Comparison of ENCODE assay signal across 9 mouse cellular contexts in genomic region chr13:58523011-58523760, GRCm38 (mm10).
A peak's percentile ranks its signal among the peaks of the same experiment; 100 is the strongest.
DNase-seq lines count a peak whose midpoint lies in the region; ATAC-seq and TF ChIP-seq lines count a peak whose summit lies in the region.
"Had no signal": no experiment of that assay in that cellular context is flagged by ENCODE, and none has a peak within 500 bp of the region (broad histone marks: within the 10 kb centered on the region; RNA-seq: fewer than 3 reads in every experiment).

No protein-coding gene starts in this region.

- no peak for DNase-seq in heart, adult 9 months (ENCODE audit: low spot score in 2 of 2)
- peak; percentile 9 for DNase-seq in ovary, postnatal 36 days (ENCODE audit: low spot score)
- no peak for DNase-seq in ovary, adult 18-20 months (ENCODE audit: low spot score)
- DNase-seq in stomach, postnatal 0 days (ENCODE audit: low spot score), result peak; percentile 32
- DNase-seq in MN1 (ENCODE audit: low spot score), result no peak
- DNase-seq in cerebellum, adult 18-20 months, result no peak
- DNase-seq: kidney, adult 18-20 months had no signal

- H3K4me2 ChIP-seq in heart, embryonic 12.5 days, result peak overlapping the region; percentile 58
- H3K4me2 ChIP-seq in limb, embryonic 15.5 days, result peak overlapping the region; percentile 39
- H3K4me2 ChIP-seq in stomach, postnatal 0 days (replicated peaks; ENCODE audit: low read depth), result peak overlapping the region; percentile 27; the same call in 1 of the 2 replicates

- H3K27ac ChIP-seq in heart, embryonic 12.5 days (ENCODE audit: poor library complexity, severe bottlenecking), result no peak overlapping the region
- no peak overlapping the region for H3K27ac ChIP-seq in limb, embryonic 15.5 days
- no peak overlapping the region for H3K27ac ChIP-seq in stomach, postnatal 0 days (replicated peaks)

- no peaks in the 10 kb centered on the region for H3K27me3 ChIP-seq in heart, embryonic 12.5 days (replicated peaks)
- 0 out of 2 replicates have a peak, but pooled peaks cover 7% of the 10 kb centered on the region for H3K27me3 ChIP-seq in limb, embryonic 15.5 days
- H3K27me3 ChIP-seq in stomach, postnatal 0 days (ENCODE audit: control insufficient read depth, insufficient read depth, low read length), result no peaks in the 10 kb centered on the region

- peak overlapping the region; percentile 21 for H3K4me3 ChIP-seq in heart, embryonic 12.5 days
- H3K4me3 ChIP-seq in limb, embryonic 15.5 days, result peak overlapping the region; percentile 17
- peak overlapping the region; percentile 10; the same call in 1 of the 2 replicates for H3K4me3 ChIP-seq in stomach, postnatal 0 days (ENCODE audit: low read depth, low read length)

- peak; percentile 30; the same call in 1 of the 2 replicates for ATAC-seq in heart, embryonic 12.5 days (ENCODE audit: insufficient number of reproducible peaks, low FRiP score)
- ATAC-seq in limb, embryonic 15.5 days (ENCODE audit: insufficient number of reproducible peaks, low FRiP score, low TSS enrichment, low read depth), result no peak
- ATAC-seq in stomach, postnatal 0 days (ENCODE audit: low FRiP score, low TSS enrichment), result peak; percentile 54; the same call in 1 of the 2 replicates

- no peak for TF ChIP-seq EP300 in stomach, postnatal 0 days (optimal IDR thresholded peaks at IDR 0.05)

- 8% methylated on average over 20 of the region's 20 CpGs for WGBS in heart, embryonic 12.5 days
- WGBS in limb, embryonic 15.5 days, result 10% methylated on average over 20 of the region's 20 CpGs
- 7% methylated on average over 20 of the region's 20 CpGs for WGBS in stomach, postnatal 0 days

- H3K9me3 ChIP-seq in heart, embryonic 12.5 days (replicated peaks), result peaks cover 4% of the 10 kb centered on the region; the same call in 1 of the 2 replicates
- no peaks in the 10 kb centered on the region for H3K9me3 ChIP-seq in limb, embryonic 15.5 days
- H3K9me3 ChIP-seq in stomach, postnatal 0 days (ENCODE audit: control insufficient read depth, low read length), result no peaks in the 10 kb centered on the region

- H3K9ac ChIP-seq in heart, embryonic 12.5 days, result no peak overlapping the region; the same call in 1 of the 2 replicates
- H3K9ac ChIP-seq in limb, embryonic 15.5 days, result no peak overlapping the region
- H3K9ac ChIP-seq in stomach, postnatal 0 days (ENCODE audit: low read length), result no peak overlapping the region

- peaks cover 24% of the 10 kb centered on the region for H3K4me1 ChIP-seq in heart, embryonic 12.5 days (replicated peaks)
- peaks cover 10% of the 10 kb centered on the region; the same call in 1 of the 2 replicates for H3K4me1 ChIP-seq in limb, embryonic 15.5 days
- H3K4me1 ChIP-seq in stomach, postnatal 0 days (replicated peaks; ENCODE audit: control insufficient read depth, insufficient read depth), result no peaks in the 10 kb centered on the region; the same call in 1 of the 2 replicates

- no peak for TF ChIP-seq CTCF in stomach, postnatal 0 days (IDR thresholded peaks at IDR 0.05; ENCODE audit: low read depth)

- no peaks in the 10 kb centered on the region for H3K36me3 ChIP-seq in heart, embryonic 12.5 days
- H3K36me3 ChIP-seq in limb, embryonic 15.5 days, result no peaks in the 10 kb centered on the region
- no peaks in the 10 kb centered on the region for H3K36me3 ChIP-seq in stomach, postnatal 0 days (ENCODE audit: control insufficient read depth, insufficient read depth, low read length)

Comparison
In these comparisons a context has a peak if more than half of its experiments do, and no peak if none do; other contexts are left out.
1. DNase-seq: peak in ovary, postnatal 36 days (single experiment) and stomach, postnatal 0 days (single experiment); none in heart, adult 9 months (0 of 2), ovary, adult 18-20 months (single experiment), MN1 (single experiment) and cerebellum, adult 18-20 months (0 of 2).
2. Peak in every context shown above with its lines, with median percentiles within 50 percentile points of each other: H3K4me2 ChIP-seq and H3K4me3 ChIP-seq.